In genomic region chr9:83440392-83441357, GRCm38 (mm10) we compare ENCODE assay signal across 8 mouse cellular contexts. TPM values are rescaled to one million over a fixed set of nuclear protein-coding genes. Genes with fewer than 3 reads are reported as not detected.
DNase-seq lines count a peak whose midpoint lies in the region; ATAC-seq lines count a peak whose summit lies in the region.

TSS of gene Lca5 (minus strand) at chr9:83441127.

- peak within 1 kb of the TSS; percentile 58 for H3K4me2 ChIP-seq in intestine, embryonic 15.5 days (replicated peaks)

- H3K4me1 ChIP-seq in embryonic facial prominence, embryonic 10.5 days, result peaks cover 13% of the 10 kb centered on the region
- H3K4me1 ChIP-seq in intestine, embryonic 15.5 days (replicated peaks), result peaks cover 6% of the 10 kb centered on the region

- no peaks in the 10 kb centered on the region; the same call in 1 of the 2 replicates for H3K36me3 ChIP-seq in embryonic facial prominence, embryonic 10.5 days (replicated peaks)
- H3K36me3 ChIP-seq in intestine, embryonic 15.5 days, result no peaks in the 10 kb centered on the region

- peak; percentile 95 for DNase-seq in adrenal gland, postnatal 14 days
- peak; percentile 95 for DNase-seq in embryonic facial prominence, embryonic 10.5 days (ENCODE audit: low spot score)
- peak; percentile 78 to 91 for DNase-seq in gastrocnemius, postnatal 4 days (ENCODE audit: low spot score in 2 of 2)
- DNase-seq in left cerebral cortex, postnatal 14 days (ENCODE audit: low spot score in 2 of 2), result peak; percentile 96 to 97
- DNase-seq in right cerebral cortex, postnatal 14 days, result peak; percentile 92
- peak; percentile 83 for DNase-seq in urinary bladder, postnatal 25 days (ENCODE audit: low spot score)

- intact Hi-C loops in left cerebral cortex, postnatal 14 days (cut with DNase I), result loop anchor here (5.0 kb wide), 1 partner anchor 162 kb away; no protein-coding TSS in a partner anchor

- WGBS in embryonic facial prominence, embryonic 10.5 days, result 2% methylated on average over 57 of the region's 57 CpGs
- under 1% methylated on average over 53 of the region's 57 CpGs for WGBS in intestine, embryonic 15.5 days

- H3K9me3 ChIP-seq in embryonic facial prominence, embryonic 10.5 days, result no peaks in the 10 kb centered on the region
- no peaks in the 10 kb centered on the region for H3K9me3 ChIP-seq in intestine, embryonic 15.5 days

- peak within 1 kb of the TSS; percentile 74 for H3K4me3 ChIP-seq in embryonic facial prominence, embryonic 10.5 days
- peak within 1 kb of the TSS; percentile 66 for H3K4me3 ChIP-seq in intestine, embryonic 15.5 days (replicated peaks)

- peak within 1 kb of the TSS; percentile 93 for H3K27ac ChIP-seq in embryonic facial prominence, embryonic 10.5 days (replicated peaks)
- peak within 1 kb of the TSS; percentile 90 for H3K27ac ChIP-seq in intestine, embryonic 15.5 days

- H3K9ac ChIP-seq in intestine, embryonic 15.5 days, result peak within 1 kb of the TSS; percentile 56

- no peaks in the 10 kb centered on the region for H3K27me3 ChIP-seq in embryonic facial prominence, embryonic 10.5 days (replicated peaks; ENCODE audit: low read depth, poor library complexity, severe bottlenecking)
- H3K27me3 ChIP-seq in intestine, embryonic 15.5 days (replicated peaks), result no peaks in the 10 kb centered on the region

- ATAC-seq in intestine, embryonic 15.5 days, result peak; percentile 100
- ATAC-seq in megakaryocyte-erythroid progenitor cell, adult 5-6 weeks (replicated peaks; ENCODE audit: low FRiP score, low TSS enrichment, poor library complexity, severe bottlenecking), result peak; percentile 100

RNA-seq across cellular contexts. Expression of gene Lca5, which starts in this region (rescaled TPM):
- 6.1 and 6.5 TPM in 2 replicates for total RNA-seq in adrenal gland, postnatal 14 days (2021)
- polyA plus RNA-seq in embryonic facial prominence, embryonic 10.5 days (2016; fragmentation: Nextera tagmentation; extraction: Ambion mirVana), result 17.9 and 18.1 TPM in 2 replicates
- 10 to 100 TPM in 1 of 2 experiments, 1 to 10 TPM in 1; 9.8 to 12.5 TPM for total RNA-seq in gastrocnemius, postnatal 4 days (2021)
- polyA plus RNA-seq in intestine, embryonic 15.5 days (2015; fragmentation: Nextera tagmentation; extraction: Ambion mirVana), result 10.0 and 10.7 TPM in 2 replicates
- 10 to 100 TPM; 10.0 to 12.0 TPM for total RNA-seq in left cerebral cortex, postnatal 14 days (2021)
- total RNA-seq in megakaryocyte-erythroid progenitor cell, adult 5-6 weeks (2014; fragmentation: Nextera tagmentation), result 0.30 TPM in 1 of 2 replicates, not detected in the other
- total RNA-seq in megakaryocyte-erythroid progenitor cell, adult 5-6 weeks (2017), result 0.47 and 0.95 TPM in 2 replicates

Comparison
In these comparisons a context has a peak if more than half of its experiments do, and no peak if none do; other contexts are left out.
1. Peak in every context shown above with its lines: DNase-seq, ATAC-seq, H3K4me3 ChIP-seq and H3K27ac ChIP-seq.
2. Peak in ATAC-seq in megakaryocyte-erythroid progenitor cell, adult 5-6 weeks; RNA of the gene not detected or under 1 TPM.